Comparison of ENCODE assay signal across 12 mouse cellular contexts in the genomic region with DNA sequence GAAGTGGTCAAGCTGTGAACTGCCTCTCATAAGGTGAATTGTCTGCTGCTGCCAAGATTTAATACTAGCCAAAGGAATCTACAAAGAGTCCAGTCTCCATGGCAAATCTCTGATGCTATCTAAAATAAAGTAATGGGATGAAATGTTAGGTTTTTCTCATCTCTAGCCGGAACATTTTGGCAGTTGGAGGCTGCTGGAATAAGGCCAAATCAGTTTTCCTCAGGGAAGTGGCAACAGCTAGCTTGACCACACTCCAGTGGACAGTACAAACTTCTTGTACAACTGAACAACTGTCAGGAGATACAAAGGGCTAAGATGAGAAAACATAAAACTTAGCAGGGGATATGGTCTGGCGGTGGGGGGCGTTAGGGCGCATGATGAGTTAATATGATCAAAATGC.
"Had no signal": no experiment of that assay in that cellular context is flagged by ENCODE, and none has a peak within 500 bp of the region (broad histone marks: within the 10 kb centered on the region; RNA-seq: fewer than 3 reads in every experiment).

No protein-coding gene starts in this region.

- H3K27me3 ChIP-seq: limb, embryonic 12.5 days; liver, embryonic 13.5 days; stomach, embryonic 15.5 days had no signal

- H3K9ac ChIP-seq: limb, embryonic 12.5 days; liver, embryonic 13.5 days; liver, postnatal 0 days; stomach, embryonic 15.5 days had no signal

- H3K9me3 ChIP-seq: limb, embryonic 12.5 days; liver, embryonic 13.5 days; stomach, embryonic 15.5 days had no signal

- ATAC-seq: liver, postnatal 0 days; lung, postnatal 0 days had no signal

- H3K4me1 ChIP-seq: limb, embryonic 12.5 days; liver, embryonic 13.5 days; stomach, embryonic 15.5 days had no signal

- H3K4me2 ChIP-seq: limb, embryonic 12.5 days; liver, embryonic 13.5 days; stomach, embryonic 15.5 days had no signal

- H3K27ac ChIP-seq: limb, embryonic 12.5 days; liver, embryonic 13.5 days; stomach, embryonic 15.5 days had no signal

- DNase-seq: kidney, adult 2 months; kidney, postnatal 25 days; liver; liver, embryonic 13.5 days; liver, postnatal 0 days; lung, postnatal 36 days; right cerebral cortex, postnatal 14 days; thymus, adult 2 months; thymus, postnatal 25 days had no signal

- H3K36me3 ChIP-seq: limb, embryonic 12.5 days; liver, embryonic 13.5 days; stomach, embryonic 15.5 days had no signal

- H3K4me3 ChIP-seq: limb, embryonic 12.5 days; liver, embryonic 13.5 days; stomach, embryonic 15.5 days had no signal
